Mouse (Mus musculus) forebrain, embryonic 14.5 days (tissue): Measurements from ENCODE around the gene BC049762. TPM values are rescaled to one million over a fixed set of nuclear protein-coding genes. Genes with fewer than 3 reads are reported as not detected.

Source experiments
- ATAC-seq: fragments of 200-750 bp; cut with Nextera tagmentation; 2 replicates; pipeline ENCODE4 v1.8.0; 2017; ENCODE audit warnings: mild to moderate bottlenecking, moderate library complexity
- DNase-seq: peaks from one replicate; pipeline ENCODE4 v3.0.0-alpha.2; 2015; ENCODE audit warnings: low spot score
- H3K27ac ChIP-seq: fragments of 300-500 bp; sonication (generic); 2 replicates; pipeline ENCODE4 v1.5.1; 2014; ENCODE audit warnings: low read depth, mild to moderate bottlenecking, control low read depth, low read length, moderate library complexity
- H3K27me3 ChIP-seq: fragments of 300-500 bp; sonication (generic); replicated peaks from 2 replicates; pipeline ENCODE4 v1.6.1; 2014; ENCODE audit warnings: low read length, control low read depth, mixed read lengths; ENCODE audit not compliant: control insufficient read depth, insufficient read depth
- H3K36me3 ChIP-seq: fragments of 300-500 bp; sonication (generic); 2 replicates; pipeline ENCODE4 v1.6.1; 2014; ENCODE audit warnings: low read length, control low read depth; ENCODE audit not compliant: control insufficient read depth, insufficient read depth
- H3K4me1 ChIP-seq: fragments of 300-500 bp; sonication (generic); 2 replicates; pipeline ENCODE4 v1.6.1; 2014; ENCODE audit warnings: antibody characterized with exemption, low read length, control low read depth; ENCODE audit not compliant: control insufficient read depth, insufficient read depth
- H3K4me2 ChIP-seq: fragments of 300-500 bp; sonication (generic); 2 replicates; pipeline ENCODE4 v1.6.1; 2014; ENCODE audit warnings: mild to moderate bottlenecking, control low read depth, low read length
- H3K4me3 ChIP-seq: fragments of 300-500 bp; sonication (generic); 2 replicates; pipeline ENCODE4 v1.5.1; 2014; ENCODE audit warnings: low read depth, low read length, control low read depth
- H3K9ac ChIP-seq: fragments of 300-500 bp; sonication (generic); 2 replicates; pipeline ENCODE4 v1.6.1; 2014; ENCODE audit warnings: mild to moderate bottlenecking, low read length, control low read depth, moderate library complexity
- H3K9me3 ChIP-seq: fragments of 300-500 bp; sonication (generic); replicated peaks from 2 replicates; pipeline ENCODE4 v1.6.1; 2016; ENCODE audit warnings: low read length, control low read depth, mixed read lengths; ENCODE audit not compliant: control insufficient read depth
- WGBS: fragments of 180-500 bp; shearing (Covaris S2); extraction: QIAGEN DNeasy Blood & Tissue Kit; methylation state at CpG from one replicate; pipeline ENCODE4 v1.1.7; 2014; 5-methylcytosine and 5-hydroxymethylcytosine counted together
- polyA plus RNA-seq: library from polyadenylated mRNA; unstranded; fragments of >200 nt; fragmentation: Nextera tagmentation; extraction: Ambion mirVana; gene quantifications from 2 replicates; pipeline ENCODE4 v1.2.1, GENCODE M21; 2014

The BC049762 gene
- polyA plus RNA-seq, 1 experiment from 2014 or later, result 0.24 TPM

GRCm38 (mm10) chr11:51290066-51290955 is 27.5 kb upstream of the BC049762 start:
- ATAC-seq (peak; percentile 79), DNase-seq (peak; percentile 64)
- Histone ChIP-seq H3K27me3 (no peaks in the 10 kb centered on the region), H3K4me1 (no peaks in the 10 kb centered on the region), H3K4me2 (peak overlapping the region; percentile 94), H3K9me3 (no peaks in the 10 kb centered on the region), H3K27ac (no peak overlapping the region), H3K4me3 (peak overlapping the region; percentile 51), H3K9ac (peak overlapping the region; percentile 53), H3K36me3 (no peaks in the 10 kb centered on the region)
- 2% methylated on average over 63 of the region's 74 CpGs for WGBS

- H3K36me3 ChIP-seq, result peaks cover 1% of the 10 kb centered on the region; the same call in 1 of the 2 replicates
- H3K9me3 ChIP-seq, result no peaks in the 10 kb centered on the region
- 0% methylated on average over 30 of the region's 38 CpGs for WGBS
- ATAC-seq (peak; percentile 89), DNase-seq (peak; percentile 88)
- H3K27ac ChIP-seq, result no peak within 1 kb of the TSS
- peak within 1 kb of the TSS; percentile 51 for H3K4me3 ChIP-seq
- H3K27me3 ChIP-seq, result no peaks in the 10 kb centered on the region
- H3K9ac ChIP-seq, result peak within 1 kb of the TSS; percentile 53
- H3K4me2 ChIP-seq, result peak within 1 kb of the TSS; percentile 94
- H3K4me1 ChIP-seq, result no peaks in the 10 kb centered on the region
These were observed 26.8 kb upstream of the BC049762 start, which contains the start of gene Col23a1 for GRCm38 (mm10) chr11:51289564-51290041. Col23a1 (plus strand) TSS chr11:51289920.

DNA sequence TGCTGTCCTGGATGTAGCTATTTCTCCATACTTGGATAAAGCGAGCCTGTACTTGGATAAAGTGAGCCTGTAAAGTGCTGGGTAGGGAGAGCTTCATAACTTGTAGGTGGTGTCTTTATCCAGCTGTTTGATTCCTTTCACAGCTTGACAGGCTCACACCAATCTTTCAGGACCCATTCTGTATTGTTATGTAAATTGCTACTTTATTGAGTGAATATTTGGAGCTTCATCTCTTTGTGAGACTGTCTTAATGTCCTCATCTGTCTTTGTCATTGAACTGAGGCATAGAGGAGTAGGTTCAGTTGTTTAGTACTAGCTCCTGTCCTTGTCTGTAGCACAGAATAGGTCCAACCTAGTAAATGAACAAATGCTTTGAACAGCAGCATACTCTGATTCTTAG is 11.6 kb upstream of the BC049762 start:
- Histone ChIP-seq H3K4me3 (no peak overlapping the region), H3K27me3 (no peaks in the 10 kb centered on the region), H3K36me3 (peaks cover 78% of the 10 kb centered on the region), H3K27ac (no peak overlapping the region), H3K4me1 (no peaks in the 10 kb centered on the region), H3K4me2 (no peak overlapping the region), H3K9me3 (no peaks in the 10 kb centered on the region), H3K9ac (no peak overlapping the region)
- DNase-seq (no peak), ATAC-seq (no peak)
- 73% methylated on average over 1 of the region's 1 CpGs for WGBS

- no peak overlapping the region for H3K27ac ChIP-seq
- ATAC-seq (no peak), DNase-seq (peak; percentile 64)
- peaks cover 17% of the 10 kb centered on the region for H3K36me3 ChIP-seq
- H3K9me3 ChIP-seq, result no peaks in the 10 kb centered on the region
- peak overlapping the region; percentile 69 for H3K4me2 ChIP-seq
- 0 out of 2 replicates have a peak overlapping the region, but pooled peaks have one; percentile 91 for H3K4me3 ChIP-seq
- WGBS, result 56% methylated on average over 3 of the region's 3 CpGs
- H3K9ac ChIP-seq, result no peak overlapping the region
- peaks cover 16% of the 10 kb centered on the region for H3K4me1 ChIP-seq
- H3K27me3 ChIP-seq, result no peaks in the 10 kb centered on the region
These were observed 2.5 kb upstream of the BC049762 start for GRCm38 (mm10) chr11:51265326-51265725.

DNA sequence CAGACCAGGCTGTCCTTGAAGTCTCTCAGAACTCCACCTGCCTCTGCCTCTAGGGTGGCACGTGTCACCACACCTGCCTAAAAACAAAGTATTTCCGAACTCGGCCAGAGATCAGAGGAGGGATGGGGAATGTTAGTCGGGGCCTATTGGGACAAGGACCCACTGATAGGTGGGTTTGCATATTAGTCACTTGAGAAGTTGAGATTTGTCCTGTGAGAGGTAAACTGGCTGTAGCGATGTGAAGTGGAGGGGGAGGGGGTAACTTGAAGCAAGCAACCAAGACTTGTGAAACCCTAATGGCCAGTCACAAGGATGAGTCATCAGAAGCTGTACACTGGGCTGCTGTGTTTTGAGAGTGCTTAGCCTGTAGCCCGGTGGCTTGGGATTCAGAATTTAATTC is 1.5 kb upstream of the BC049762 start:
- ATAC-seq (no peak), DNase-seq (peak; percentile 14)
- H3K4me3 ChIP-seq, result peak overlapping the region; percentile 91
- peaks cover 16% of the 10 kb centered on the region for H3K4me1 ChIP-seq
- H3K4me2 ChIP-seq, result peak overlapping the region; percentile 69
- H3K27ac ChIP-seq, result no peak overlapping the region
- 22% methylated on average over 6 of the region's 6 CpGs for WGBS
- no peaks in the 10 kb centered on the region for H3K9me3 ChIP-seq
- peak overlapping the region; percentile 98; the same call in 1 of the 2 replicates for H3K9ac ChIP-seq
- H3K27me3 ChIP-seq, result no peaks in the 10 kb centered on the region
- H3K36me3 ChIP-seq, result peaks cover 12% of the 10 kb centered on the region

GRCm38 (mm10) chr11:51263286-51263831 is 513 bp upstream of the BC049762 start:
- WGBS, result under 1% methylated on average over 49 of the region's 50 CpGs
- H3K36me3 ChIP-seq, result peaks cover 6% of the 10 kb centered on the region
- no peaks in the 10 kb centered on the region for H3K27me3 ChIP-seq
- H3K4me1 ChIP-seq, result peaks cover 16% of the 10 kb centered on the region
- DNase-seq (peak; percentile 67), ATAC-seq (peak; percentile 70)
- peak overlapping the region; percentile 98 for H3K9ac ChIP-seq
- peak overlapping the region; percentile 69 for H3K4me2 ChIP-seq
- H3K9me3 ChIP-seq, result no peaks in the 10 kb centered on the region
- peak overlapping the region; percentile 91 for H3K4me3 ChIP-seq
- peak overlapping the region; percentile 91 for H3K27ac ChIP-seq

DNA sequence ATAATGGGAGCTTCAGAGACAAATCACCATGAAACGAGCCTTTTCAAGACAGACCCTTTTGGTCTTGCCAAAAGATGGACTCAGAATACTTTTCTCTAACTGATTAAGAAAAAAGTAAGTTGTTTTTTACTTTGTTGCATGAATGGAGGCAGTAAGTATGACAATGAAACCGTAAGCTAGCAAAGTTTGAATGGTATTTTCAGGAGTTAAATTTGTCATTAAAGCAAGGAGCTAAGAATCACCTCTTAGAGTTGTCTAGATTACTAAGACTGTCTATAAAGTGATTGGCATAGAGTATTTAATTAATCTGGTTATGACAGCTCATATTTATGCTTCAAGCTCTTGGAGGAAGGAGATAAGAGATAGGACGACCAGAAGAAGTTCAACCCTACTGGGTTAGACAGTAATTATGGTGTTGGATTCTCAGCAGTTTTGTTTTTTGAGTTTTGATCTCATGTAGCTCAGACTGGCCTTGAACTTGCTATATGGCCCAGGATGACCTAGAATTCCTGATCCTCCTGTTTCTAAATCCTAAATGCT is 1.1 kb downstream of the BC049762 start, which contains the start of gene Clk4:
TSS of gene Clk4 (plus strand) at position 51 of the 540 bp plus-strand sequence.
- WGBS, result 75% methylated on average over 3 of the region's 3 CpGs
- Histone ChIP-seq H3K4me2 (peak within 1 kb of the TSS; percentile 62), H3K4me1 (peaks cover 16% of the 10 kb centered on the region), H3K27me3 (no peaks in the 10 kb centered on the region), H3K4me3 (peak within 1 kb of the TSS; percentile 91), H3K9me3 (no peaks in the 10 kb centered on the region), H3K27ac (peak within 1 kb of the TSS; percentile 91), H3K9ac (peak within 1 kb of the TSS; percentile 50), H3K36me3 (peaks cover under 1% of the 10 kb centered on the region; the same call in 1 of the 2 replicates)
- ATAC-seq, result no peak
- DNase-seq, result no peak

DNA sequence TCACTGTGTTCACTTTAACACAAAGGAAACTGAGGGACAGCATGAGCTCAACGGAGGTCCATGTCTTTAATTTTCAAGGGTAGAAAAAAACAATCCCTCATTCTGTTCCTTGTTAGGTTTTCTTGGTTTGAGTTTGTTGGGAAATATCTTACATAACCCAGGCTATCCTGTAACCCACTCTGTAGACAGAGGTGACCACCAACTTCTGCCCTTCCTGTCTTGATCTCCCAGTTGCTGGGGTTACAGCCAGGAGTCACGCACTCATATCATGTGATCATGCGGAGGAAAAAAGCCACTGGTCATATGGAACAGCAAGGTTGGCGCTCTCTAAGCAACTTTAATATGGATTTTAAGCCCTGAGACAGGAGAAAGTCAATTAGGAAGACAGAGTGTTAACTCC is 5.8 kb downstream of the BC049762 start:
- 88% methylated on average over 4 of the region's 4 CpGs for WGBS
- DNase-seq (no peak), ATAC-seq (no peak)

More for the DNA sequence above, 5.8 kb downstream of the BC049762 start:
- H3K27ac ChIP-seq, result no peak overlapping the region
- no peaks in the 10 kb centered on the region for H3K9me3 ChIP-seq
- H3K36me3 ChIP-seq, result no peaks in the 10 kb centered on the region
- no peak overlapping the region for H3K9ac ChIP-seq
- H3K4me1 ChIP-seq, result no peaks in the 10 kb centered on the region
- H3K4me2 ChIP-seq, result no peak overlapping the region
- H3K4me3 ChIP-seq, result no peak overlapping the region
- H3K27me3 ChIP-seq, result no peaks in the 10 kb centered on the region
